Mouse (Mus musculus): Measurements from ENCODE around the gene Yjefn3. TPM values are rescaled to one million over a fixed set of nuclear protein-coding genes. Genes with fewer than 3 reads are reported as not detected.
A peak's percentile ranks its signal among the peaks of the same experiment; 100 is the strongest.

Yjefn3 gene
- polyA plus RNA-seq, 1 experiment: 3.9 TPM

DNA sequence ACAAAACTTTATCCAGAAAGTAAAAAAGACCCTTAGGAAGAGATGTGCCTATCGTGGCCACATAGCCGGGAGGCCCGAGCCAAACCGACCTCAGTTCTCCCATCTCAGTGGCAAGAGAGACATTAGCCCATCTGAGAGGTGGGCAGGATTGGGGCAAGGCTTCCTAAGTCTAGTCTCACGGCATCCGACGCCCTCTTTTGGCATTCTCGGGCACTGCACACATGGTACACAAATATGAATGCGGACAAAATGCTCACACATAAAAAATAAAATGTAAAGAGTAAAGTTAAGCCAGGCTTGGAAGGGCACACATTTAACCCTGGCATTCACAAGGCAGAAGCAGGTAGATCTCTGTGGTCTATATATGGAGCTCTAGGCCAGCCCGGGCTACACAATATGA lies 48.6 kb downstream of the Yjefn3 start:
- Histone ChIP-seq H3K27ac (ENCODE audit: insufficient read depth, low read depth, low read length) (no peak overlapping the region), H3K4me3 (ENCODE audit: insufficient read depth, low read depth, low read length) (no peak overlapping the region), H3K4me1 (ENCODE audit: control insufficient read depth, insufficient read depth, low read length) (no peaks in the 10 kb centered on the region), H3K36me3 (ENCODE audit: control insufficient read depth, insufficient read depth, low read length) (no peaks in the 10 kb centered on the region), H3K27me3 (replicated peaks; ENCODE audit: control insufficient read depth, insufficient read depth, low read length) (no peaks in the 10 kb centered on the region)
- 93% methylated on average over 10 of the region's 10 CpGs for WGBS
- DNase-seq: no peak
- no peak for TF ChIP-seq POLR2A (IDR thresholded peaks at IDR 0.05; ENCODE audit: low read depth, low read length)
- TF ChIP-seq CTCF (conservative IDR thresholded peaks at IDR 0.05; ENCODE audit: insufficient read depth, insufficient read length, low read depth, low read length): no peak

DNA sequence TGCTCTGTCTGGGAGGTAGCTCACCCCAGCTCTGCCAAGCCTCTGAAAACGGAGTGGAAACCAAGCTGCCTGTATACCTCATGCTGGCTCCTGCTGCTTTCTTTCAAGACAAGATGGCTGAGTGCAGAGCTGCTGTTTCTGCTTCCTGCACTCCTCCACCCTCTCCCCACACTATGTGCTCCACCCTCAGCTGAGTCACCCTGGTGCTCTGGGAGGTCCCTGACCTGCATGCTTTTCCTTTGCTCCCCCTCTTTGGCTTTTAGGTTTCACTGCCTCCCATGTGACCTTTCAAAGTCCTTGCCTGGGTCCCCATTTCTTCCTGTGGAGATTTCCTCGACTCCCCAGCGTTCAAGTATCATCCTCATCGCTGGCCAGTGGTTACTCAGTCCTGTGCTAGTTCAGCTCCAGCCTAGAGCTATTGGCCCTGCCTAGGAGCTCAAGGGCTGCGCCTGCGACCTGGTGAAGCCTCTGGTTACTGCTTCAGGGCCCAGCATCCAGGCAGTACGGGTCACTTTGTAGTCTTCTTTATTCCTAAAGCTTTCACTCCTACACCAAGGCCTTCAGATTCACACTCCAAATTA lies 51.5 kb downstream of the Yjefn3 start:
- Histone ChIP-seq H3K27ac (ENCODE audit: insufficient read depth, low read depth, low read length) (no peak overlapping the region), H3K4me1 (ENCODE audit: control insufficient read depth, insufficient read depth, low read length) (no peaks in the 10 kb centered on the region), H3K36me3 (ENCODE audit: control insufficient read depth, insufficient read depth, low read length) (no peaks in the 10 kb centered on the region), H3K4me3 (ENCODE audit: insufficient read depth, low read depth, low read length) (no peak overlapping the region), H3K27me3 (replicated peaks; ENCODE audit: control insufficient read depth, insufficient read depth, low read length) (no peaks in the 10 kb centered on the region)
- TF ChIP-seq CTCF (conservative IDR thresholded peaks at IDR 0.05; ENCODE audit: insufficient read depth, insufficient read length, low read depth, low read length) (no peak), POLR2A (IDR thresholded peaks at IDR 0.05; ENCODE audit: low read depth, low read length) (no peak)
- 79% methylated on average over 7 of the region's 7 CpGs for WGBS
- no peak for DNase-seq

DNA sequence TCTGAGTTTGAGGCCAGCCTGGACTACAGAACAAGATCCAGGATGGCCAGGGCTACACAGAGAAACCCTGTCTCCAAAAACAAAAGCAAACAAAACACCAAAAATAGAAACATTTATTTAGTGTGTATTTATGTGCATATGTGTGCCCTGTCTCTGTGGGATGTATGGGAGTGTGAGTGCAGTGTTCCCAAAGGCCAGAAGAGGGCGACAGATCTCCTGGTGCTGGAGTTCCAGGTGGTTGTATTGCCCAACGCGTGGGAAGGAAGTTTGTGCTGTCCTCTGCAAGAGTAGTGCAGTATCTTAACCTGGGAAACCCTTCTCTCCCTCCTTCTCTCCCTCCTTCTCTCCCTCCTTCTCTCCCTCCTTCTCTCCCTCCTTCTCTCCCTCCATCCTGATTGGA lies 52.6 kb downstream of the Yjefn3 start:
- Histone ChIP-seq H3K36me3 (ENCODE audit: control insufficient read depth, insufficient read depth, low read length) (no peaks in the 10 kb centered on the region), H3K4me3 (ENCODE audit: insufficient read depth, low read depth, low read length) (no peak overlapping the region), H3K27me3 (replicated peaks; ENCODE audit: control insufficient read depth, insufficient read depth, low read length) (no peaks in the 10 kb centered on the region), H3K4me1 (ENCODE audit: control insufficient read depth, insufficient read depth, low read length) (no peaks in the 10 kb centered on the region), H3K27ac (ENCODE audit: insufficient read depth, low read depth, low read length) (no peak overlapping the region)
- TF ChIP-seq POLR2A (IDR thresholded peaks at IDR 0.05; ENCODE audit: low read depth, low read length) (no peak), CTCF (conservative IDR thresholded peaks at IDR 0.05; ENCODE audit: insufficient read depth, insufficient read length, low read depth, low read length) (peak; percentile 56)
- DNase-seq: no peak
- 48% methylated on average over 3 of the region's 3 CpGs for WGBS

DNA sequence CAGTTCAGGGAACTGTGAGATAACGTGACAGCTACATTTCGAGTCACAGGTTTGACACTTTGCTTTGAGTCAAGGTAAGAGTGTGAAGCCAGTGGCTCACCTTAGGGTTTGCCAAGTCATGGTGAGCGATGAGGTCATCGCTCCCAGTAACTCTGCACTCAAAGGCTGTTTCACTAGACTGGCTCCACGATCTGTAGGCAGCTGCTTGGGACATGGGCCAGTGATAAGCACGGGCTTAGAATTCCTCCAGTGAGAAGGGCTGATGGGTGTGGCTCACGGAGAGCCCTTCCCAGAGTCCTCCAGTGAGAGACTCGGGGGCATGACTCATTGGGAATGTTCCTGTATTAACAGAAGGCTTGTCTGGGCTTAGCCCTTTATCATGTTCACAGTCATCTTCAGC lies 53.6 kb downstream of the Yjefn3 start:
- TF ChIP-seq POLR2A (IDR thresholded peaks at IDR 0.05; ENCODE audit: low read depth, low read length): no peak
- no peak for TF ChIP-seq CTCF (conservative IDR thresholded peaks at IDR 0.05; ENCODE audit: insufficient read depth, insufficient read length, low read depth, low read length)
- no peaks in the 10 kb centered on the region for H3K36me3 ChIP-seq (ENCODE audit: control insufficient read depth, insufficient read depth, low read length)
- H3K4me3 ChIP-seq (ENCODE audit: insufficient read depth, low read depth, low read length): no peak overlapping the region
- 76% methylated on average over 8 of the region's 8 CpGs for WGBS
- no peaks in the 10 kb centered on the region for H3K4me1 ChIP-seq (ENCODE audit: control insufficient read depth, insufficient read depth, low read length)
- no peaks in the 10 kb centered on the region for H3K27me3 ChIP-seq (replicated peaks; ENCODE audit: control insufficient read depth, insufficient read depth, low read length)
- no peak overlapping the region for H3K27ac ChIP-seq (ENCODE audit: insufficient read depth, low read depth, low read length)
- DNase-seq: no peak

DNA sequence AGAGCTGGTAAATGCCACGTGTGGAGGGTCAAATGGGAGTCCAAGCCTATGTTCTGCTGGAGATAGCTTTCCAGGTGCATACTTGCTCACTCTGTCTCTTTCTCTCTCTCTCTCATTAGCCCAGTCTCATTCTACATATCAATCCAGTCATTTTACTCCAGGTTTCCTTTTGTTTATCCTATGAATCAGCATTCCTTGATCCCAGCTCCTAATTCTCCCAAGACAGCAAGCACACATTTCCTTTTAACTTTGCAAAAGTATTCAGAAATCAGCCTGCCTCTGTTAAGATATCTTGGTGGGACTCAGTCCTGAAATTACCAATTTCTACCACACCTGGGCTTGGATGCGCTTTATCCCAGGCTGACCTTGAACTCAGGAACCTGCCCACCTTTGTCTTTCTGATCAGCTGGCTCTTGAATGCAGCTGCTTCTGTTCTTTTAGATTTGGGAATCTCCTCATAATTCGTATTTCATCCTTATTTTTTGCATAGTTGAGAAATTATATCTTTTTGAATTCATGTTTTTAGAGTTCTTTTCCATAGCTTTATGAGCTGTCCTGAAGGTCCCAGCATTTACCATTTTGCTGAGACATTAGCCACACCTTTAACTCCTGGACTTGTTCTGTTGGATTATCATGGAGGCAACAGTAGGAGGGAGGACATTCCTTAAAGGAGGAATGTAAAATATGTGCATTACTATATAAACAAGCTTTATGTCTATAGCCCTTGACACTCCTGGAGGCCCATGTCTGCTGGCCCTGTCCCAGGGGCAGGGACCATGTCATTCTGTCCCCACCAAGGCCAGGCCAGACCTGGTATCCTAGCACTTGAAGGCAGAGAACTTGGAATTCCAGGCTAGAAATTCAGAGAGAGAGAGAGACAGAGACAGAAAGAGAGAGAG lies 55.1 kb downstream of the Yjefn3 start:
- TF ChIP-seq POLR2A (IDR thresholded peaks at IDR 0.05; ENCODE audit: low read depth, low read length) (no peak), CTCF (conservative IDR thresholded peaks at IDR 0.05; ENCODE audit: insufficient read depth, insufficient read length, low read depth, low read length) (no peak)
- 84% methylated on average over 3 of the region's 3 CpGs for WGBS
- no peak for DNase-seq
- no peak overlapping the region for H3K4me3 ChIP-seq (ENCODE audit: insufficient read depth, low read depth, low read length)
- no peaks in the 10 kb centered on the region for H3K4me1 ChIP-seq (ENCODE audit: control insufficient read depth, insufficient read depth, low read length)
- no peaks in the 10 kb centered on the region for H3K36me3 ChIP-seq (ENCODE audit: control insufficient read depth, insufficient read depth, low read length)
- H3K27me3 ChIP-seq (replicated peaks; ENCODE audit: control insufficient read depth, insufficient read depth, low read length): no peaks in the 10 kb centered on the region
- no peak overlapping the region for H3K27ac ChIP-seq (ENCODE audit: insufficient read depth, low read depth, low read length)

Other genes starting within 250 kb of the Yjefn3 start
- 0.80 and 0.97 TPM in 2 replicates for gene Zfp964, start 248.2 kb downstream of the Yjefn3 start, polyA plus RNA-seq (2012; rRNA removed)
- 3.3 and 4.2 TPM in 2 replicates for gene Zfp869, start 192.0 kb downstream of the Yjefn3 start, polyA plus RNA-seq (2012; rRNA removed)
- gene Zfp963, start 152.7 kb downstream of the Yjefn3 start, polyA plus RNA-seq (2012; rRNA removed): 1.9 and 2.5 TPM in 2 replicates
- 0.23 TPM in 1 of 2 replicates, not detected in the other for gene Gm20422, start 127.8 kb downstream of the Yjefn3 start, polyA plus RNA-seq (2012; rRNA removed)
- 59.9 and 81.3 TPM in 2 replicates for gene Atp13a1, start 111.5 kb downstream of the Yjefn3 start, polyA plus RNA-seq (2012; rRNA removed)
- 8.5 and 11.3 TPM in 2 replicates for gene Zfp866, start 111.5 kb downstream of the Yjefn3 start, polyA plus RNA-seq (2012; rRNA removed)
- gene Gmip, start 94.0 kb downstream of the Yjefn3 start, polyA plus RNA-seq (2012; rRNA removed): 15.8 and 15.9 TPM in 2 replicates
- 6.4 and 6.7 TPM in 2 replicates for gene Lpar2, start 80.3 kb downstream of the Yjefn3 start, polyA plus RNA-seq (2012; rRNA removed)
- 3.6 and 3.9 TPM in 2 replicates for gene Pbx4, start 70.2 kb downstream of the Yjefn3 start, polyA plus RNA-seq (2012; rRNA removed)
- 0.11 and 0.16 TPM in 2 replicates for gene Cilp2, start 15.0 kb downstream of the Yjefn3 start, polyA plus RNA-seq (2012; rRNA removed)
- gene Tssk6, start 528 bp downstream of the Yjefn3 start, polyA plus RNA-seq (2012; rRNA removed): 1.3 and 1.5 TPM in 2 replicates
- gene Ndufa13, start 154 bp downstream of the Yjefn3 start, polyA plus RNA-seq (2012; rRNA removed): 283 and 372 TPM in 2 replicates
- gene Gatad2a, start 93.7 kb upstream of the Yjefn3 start, polyA plus RNA-seq (2012; rRNA removed): 60.1 and 60.9 TPM in 2 replicates
- 47.1 and 63.3 TPM in 2 replicates for gene Mau2, start 140.0 kb upstream of the Yjefn3 start, polyA plus RNA-seq (2012; rRNA removed)
- 9.0 and 10.9 TPM in 2 replicates for gene Sugp1, start 140.1 kb upstream of the Yjefn3 start, polyA plus RNA-seq (2012; rRNA removed)
- 30.2 and 37.5 TPM in 2 replicates for gene Tm6sf2, start 170.2 kb upstream of the Yjefn3 start, polyA plus RNA-seq (2012; rRNA removed)
- 0.05 and 0.08 TPM in 2 replicates for gene Hapln4, start 180.7 kb upstream of the Yjefn3 start, polyA plus RNA-seq (2012; rRNA removed)
- gene Ncan, start 218.2 kb upstream of the Yjefn3 start, polyA plus RNA-seq (2012; rRNA removed): 0.04 and 0.06 TPM in 2 replicates
- gene Nr2c2ap, start 228.6 kb upstream of the Yjefn3 start, polyA plus RNA-seq (2012; rRNA removed): 13.8 and 14.8 TPM in 2 replicates
- 29.9 and 31.9 TPM in 2 replicates for gene Rfxank, start 236.4 kb upstream of the Yjefn3 start, polyA plus RNA-seq (2012; rRNA removed)
- gene Borcs8, start 236.8 kb upstream of the Yjefn3 start, polyA plus RNA-seq (2012; rRNA removed): 107 and 111 TPM in 2 replicates
- 0.10 and 0.16 TPM in 2 replicates for gene Mef2b, start 237.0 kb upstream of the Yjefn3 start, polyA plus RNA-seq (2012; rRNA removed)